Mouse (Mus musculus) forebrain, embryonic 13.5 days (tissue): ENCODE data around the gene Mia. TPM values are rescaled to one million over a fixed set of nuclear protein-coding genes. Genes with fewer than 3 reads are reported as not detected.

Experiments
- ATAC-seq: fragments of 200-750 bp; cut with Nextera tagmentation; 2 replicates; pipeline ENCODE4 v1.8.0; 2017
- H3K27ac ChIP-seq: fragments of 300-500 bp; sonication (generic); 2 replicates; pipeline ENCODE4 v1.5.1; 2015; ENCODE audit warnings: inconsistent platforms, mild to moderate bottlenecking, moderate library complexity
- H3K27me3 ChIP-seq: fragments of 300-500 bp; sonication (generic); 2 replicates; pipeline ENCODE4 v1.6.1; 2015; ENCODE audit warnings: mild to moderate bottlenecking, inconsistent platforms
- H3K36me3 ChIP-seq: fragments of 300-500 bp; sonication (generic); 2 replicates; pipeline ENCODE4 v1.6.1; 2015; ENCODE audit warnings: mild to moderate bottlenecking, inconsistent platforms; ENCODE audit not compliant: poor library complexity, severe bottlenecking
- H3K4me1 ChIP-seq: fragments of 300-500 bp; sonication (generic); 2 replicates; pipeline ENCODE4 v1.6.1; 2015; ENCODE audit warnings: inconsistent platforms
- H3K4me2 ChIP-seq: fragments of 300-500 bp; sonication (generic); 2 replicates; pipeline ENCODE4 v1.6.1; 2015; ENCODE audit warnings: inconsistent platforms, mild to moderate bottlenecking, moderate library complexity
- H3K4me3 ChIP-seq: fragments of 300-500 bp; sonication (generic); 2 replicates; pipeline ENCODE4 v1.5.1; 2015; ENCODE audit warnings: mild to moderate bottlenecking, inconsistent platforms
- H3K9ac ChIP-seq: fragments of 300-500 bp; sonication (generic); 2 replicates; pipeline ENCODE4 v1.6.1; 2015; ENCODE audit warnings: mild to moderate bottlenecking, inconsistent platforms
- H3K9me3 ChIP-seq: fragments of 300-500 bp; sonication (generic); replicated peaks from 2 replicates; pipeline ENCODE4 v1.6.1; 2016; ENCODE audit warnings: inconsistent platforms
- WGBS: fragments of 180-500 bp; shearing (Covaris S2); methylation state at CpG from one replicate; pipeline ENCODE4 v1.1.7; 2015; 5-methylcytosine and 5-hydroxymethylcytosine counted together
- polyA plus RNA-seq: library from polyadenylated mRNA; unstranded; fragments of >200 nt; fragmentation: Nextera tagmentation; extraction: Ambion mirVana; gene quantifications from 2 replicates; pipeline ENCODE4 v1.2.1, GENCODE M21; 2015

Mia gene
- polyA plus RNA-seq, 1 experiment from 2014 or later: 4.3 TPM

DNA sequence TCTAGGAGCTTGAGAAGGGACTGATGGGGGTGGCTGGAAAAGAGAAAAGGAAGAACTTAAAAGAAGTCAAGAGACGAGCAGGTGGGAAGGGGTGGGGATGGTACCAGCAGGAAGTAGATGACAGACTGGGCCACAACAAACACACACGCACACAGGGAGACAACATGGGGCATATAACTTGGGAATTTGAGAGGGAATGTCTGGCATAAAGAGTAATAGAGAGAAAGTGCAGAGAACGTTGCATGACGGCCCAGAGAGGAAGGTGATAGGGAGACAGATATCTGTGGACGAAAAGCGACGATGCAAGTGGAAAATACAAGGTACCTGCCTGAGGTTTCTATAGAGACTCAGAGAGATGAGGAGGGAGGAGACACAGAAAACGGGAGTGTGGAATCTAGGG is 15.3 kb downstream of the Mia start:
- WGBS: 2% methylated on average over 8 of the region's 8 CpGs
- no peaks in the 10 kb centered on the region for H3K27me3 ChIP-seq
- H3K4me2 ChIP-seq: peak overlapping the region; percentile 86
- peak overlapping the region; percentile 97 for H3K27ac ChIP-seq
- peaks cover 46% of the 10 kb centered on the region for H3K36me3 ChIP-seq
- no peak for ATAC-seq
- H3K9ac ChIP-seq: peak overlapping the region; percentile 86
- no peaks in the 10 kb centered on the region for H3K9me3 ChIP-seq
- peak overlapping the region; percentile 78 for H3K4me3 ChIP-seq
- peaks cover 61% of the 10 kb centered on the region for H3K4me1 ChIP-seq

DNA sequence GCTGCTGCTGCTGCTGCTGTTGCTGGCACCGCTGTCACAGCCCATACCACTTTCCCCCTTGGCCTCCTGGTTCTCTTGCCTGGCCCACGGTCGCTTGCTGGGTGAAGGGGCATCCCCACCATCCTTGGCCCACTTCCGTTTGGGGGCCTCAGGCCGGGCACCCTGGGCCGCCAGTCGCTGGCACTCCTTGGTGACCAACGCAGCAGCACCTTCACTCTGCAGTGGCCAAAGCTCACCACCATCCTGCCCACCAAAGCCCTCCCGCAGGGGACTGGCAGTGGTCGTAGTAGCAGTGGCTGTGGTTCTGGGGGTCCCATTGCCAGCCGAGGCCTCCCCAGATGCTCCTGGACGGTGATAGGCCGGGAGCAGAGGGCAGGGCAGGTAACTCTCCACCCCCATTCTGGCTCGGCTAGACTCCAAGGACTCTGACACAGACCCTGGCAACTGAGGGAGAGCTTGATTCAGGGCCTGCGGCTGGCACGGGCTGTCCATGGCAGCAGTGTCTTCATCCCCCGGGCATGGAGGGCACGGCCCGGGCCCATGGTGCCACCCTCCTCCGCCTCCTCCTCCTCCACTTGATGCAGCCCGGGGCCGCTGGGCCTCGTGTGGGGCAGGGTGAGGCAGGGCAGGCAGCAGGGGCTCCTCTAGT is 15.8 kb downstream of the Mia start:
- H3K4me1 ChIP-seq: peaks cover 66% of the 10 kb centered on the region
- ATAC-seq: no peak

DNA sequence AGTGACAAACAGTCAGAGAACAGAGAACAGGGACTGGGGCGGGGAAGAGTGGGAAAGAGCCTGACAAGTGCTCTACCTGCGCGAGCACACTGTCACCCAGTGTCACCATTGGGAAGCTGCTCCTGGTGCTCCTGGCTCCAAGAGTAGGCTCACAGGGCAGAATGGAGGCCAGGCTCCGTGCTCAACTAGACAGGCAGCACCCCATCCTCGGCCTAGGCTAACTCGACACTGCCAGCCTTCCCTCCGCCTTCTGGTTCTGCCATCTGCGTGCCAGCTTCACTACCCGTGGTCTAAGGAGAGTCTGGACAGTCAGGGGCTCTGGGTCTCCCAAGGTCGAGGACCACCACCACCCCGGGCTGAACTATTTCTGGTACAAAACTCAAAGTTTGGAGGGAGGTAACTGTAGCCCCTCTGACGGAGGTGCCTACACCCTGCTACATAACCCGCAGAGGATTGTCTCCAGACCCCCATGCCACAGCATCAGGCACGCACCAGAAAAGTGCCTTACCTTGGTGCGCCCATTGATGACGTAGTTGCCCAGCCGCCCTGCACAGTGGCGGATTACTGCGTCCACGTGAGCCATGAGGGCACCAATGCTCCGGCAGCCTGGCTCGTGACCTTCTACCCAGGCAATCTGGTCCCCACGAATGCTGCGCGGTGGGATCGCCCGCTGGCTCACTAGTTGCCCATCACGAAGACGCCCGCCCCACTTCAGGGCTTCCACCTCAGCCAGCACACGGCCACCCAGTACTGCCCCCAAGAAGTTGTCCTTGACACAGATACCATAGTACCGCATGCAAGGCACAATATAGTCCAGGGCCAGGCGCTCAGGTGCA is 16.6 kb downstream of the Mia start:
- H3K9ac ChIP-seq: peak overlapping the region; percentile 86
- no peak overlapping the region for H3K27ac ChIP-seq
- 82% methylated on average over 33 of the region's 33 CpGs for WGBS
- peak overlapping the region; percentile 86 for H3K4me2 ChIP-seq
- H3K4me3 ChIP-seq: peak overlapping the region; percentile 78
- no peaks in the 10 kb centered on the region for H3K9me3 ChIP-seq
- peaks cover 69% of the 10 kb centered on the region for H3K4me1 ChIP-seq
- no peak for ATAC-seq
- H3K36me3 ChIP-seq: peaks cover 51% of the 10 kb centered on the region
- H3K27me3 ChIP-seq: no peaks in the 10 kb centered on the region

More for the DNA sequence above, 15.8 kb downstream of the Mia start:
- no peaks in the 10 kb centered on the region for H3K27me3 ChIP-seq
- H3K9ac ChIP-seq: peak overlapping the region; percentile 86
- peak overlapping the region; percentile 86 for H3K4me2 ChIP-seq
- peak overlapping the region; percentile 97; the same call in 1 of the 2 replicates for H3K27ac ChIP-seq
- 73% methylated on average over 23 of the region's 23 CpGs for WGBS
- H3K4me3 ChIP-seq: peak overlapping the region; percentile 78
- H3K9me3 ChIP-seq: no peaks in the 10 kb centered on the region
- H3K36me3 ChIP-seq: peaks cover 48% of the 10 kb centered on the region

DNA sequence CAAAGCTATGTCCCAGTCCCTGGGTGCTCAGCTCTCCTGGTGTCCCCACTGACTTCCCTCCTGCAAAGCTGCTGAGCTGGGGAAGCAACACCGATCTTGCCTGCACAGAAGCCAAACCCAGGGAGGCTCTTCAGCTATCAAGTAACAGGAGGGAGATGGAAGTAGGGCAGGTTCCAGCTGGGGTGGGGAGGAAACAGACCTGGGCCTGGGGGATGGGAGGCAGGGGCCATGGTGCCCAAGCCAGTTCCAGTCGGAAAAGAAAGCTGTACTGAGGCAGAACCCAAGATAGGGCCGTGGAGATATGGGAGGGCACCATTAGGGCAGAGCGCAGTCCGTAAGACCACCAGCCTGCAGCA is 17.5 kb downstream of the Mia start:
- Histone ChIP-seq H3K27ac (no peak overlapping the region), H3K4me3 (peak overlapping the region; percentile 78), H3K27me3 (no peaks in the 10 kb centered on the region), H3K9me3 (no peaks in the 10 kb centered on the region), H3K9ac (peak overlapping the region; percentile 86), H3K4me1 (peaks cover 69% of the 10 kb centered on the region), H3K4me2 (peak overlapping the region; percentile 86), H3K36me3 (peaks cover 60% of the 10 kb centered on the region)
- 86% methylated on average over 5 of the region's 5 CpGs for whole genome bisulfite sequencing
- no peak for ATAC-seq

DNA sequence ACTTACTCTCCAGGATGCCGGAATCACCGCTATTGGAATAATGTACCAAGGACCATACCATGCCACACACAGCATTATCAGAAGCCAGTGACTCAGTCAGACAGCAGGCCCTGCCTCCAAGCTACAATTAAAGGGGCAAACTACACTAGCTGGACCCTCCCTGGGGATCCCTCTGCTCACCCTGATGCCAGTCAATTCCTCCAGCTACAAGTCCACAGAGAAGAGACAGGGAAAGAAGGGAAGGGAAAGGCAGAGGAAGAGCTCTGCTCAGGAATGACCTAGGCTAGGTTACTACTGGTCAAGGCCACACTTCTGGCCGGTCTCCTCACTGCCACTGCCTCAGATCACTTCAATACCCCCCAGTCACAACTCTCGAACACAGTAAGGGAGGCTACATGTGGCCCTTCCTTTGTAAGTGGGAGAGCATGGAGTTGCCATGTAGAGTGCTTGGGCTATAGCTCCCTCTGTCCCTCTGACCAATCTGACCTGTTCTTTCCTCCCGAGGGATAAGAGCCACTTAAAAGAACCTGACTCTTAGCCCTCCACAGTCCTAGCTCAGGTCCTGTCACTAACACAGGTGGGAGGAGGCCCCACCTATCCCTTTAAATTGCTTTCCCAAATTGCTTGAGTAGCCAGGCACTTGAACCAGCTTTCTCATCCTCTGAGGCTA is 18.0 kb downstream of the Mia start:
- peak overlapping the region; percentile 86 for H3K4me2 ChIP-seq
- ATAC-seq: no peak
- H3K9me3 ChIP-seq: no peaks in the 10 kb centered on the region
- H3K4me3 ChIP-seq: no peak overlapping the region
- H3K36me3 ChIP-seq: peaks cover 66% of the 10 kb centered on the region
- WGBS: 86% methylated on average over 5 of the region's 5 CpGs
- H3K27me3 ChIP-seq: no peaks in the 10 kb centered on the region
- no peak overlapping the region for H3K27ac ChIP-seq
- H3K4me1 ChIP-seq: peaks cover 68% of the 10 kb centered on the region
- H3K9ac ChIP-seq: peak overlapping the region; percentile 86

DNA sequence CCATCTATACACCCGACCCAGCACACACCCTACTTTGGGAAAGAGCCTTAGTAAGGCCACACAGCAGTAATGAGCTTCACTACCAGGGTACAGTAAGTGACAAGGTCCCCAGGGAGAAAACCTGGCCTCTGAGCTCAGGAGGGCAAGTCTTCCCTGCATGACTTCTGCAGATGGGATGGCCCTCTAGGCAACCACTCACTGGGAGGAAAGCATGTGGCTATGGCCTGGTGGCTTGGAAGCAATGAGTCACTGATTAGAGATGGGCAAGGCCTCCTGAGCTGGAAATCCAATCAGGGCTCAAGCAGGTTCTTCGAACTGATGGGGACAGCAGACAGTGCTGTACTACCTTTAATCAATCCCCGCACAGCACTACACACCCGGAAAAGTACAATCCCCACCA is 19.2 kb downstream of the Mia start:
- Histone ChIP-seq H3K4me2 (no peak overlapping the region), H3K4me1 (peaks cover 59% of the 10 kb centered on the region)

DNA sequence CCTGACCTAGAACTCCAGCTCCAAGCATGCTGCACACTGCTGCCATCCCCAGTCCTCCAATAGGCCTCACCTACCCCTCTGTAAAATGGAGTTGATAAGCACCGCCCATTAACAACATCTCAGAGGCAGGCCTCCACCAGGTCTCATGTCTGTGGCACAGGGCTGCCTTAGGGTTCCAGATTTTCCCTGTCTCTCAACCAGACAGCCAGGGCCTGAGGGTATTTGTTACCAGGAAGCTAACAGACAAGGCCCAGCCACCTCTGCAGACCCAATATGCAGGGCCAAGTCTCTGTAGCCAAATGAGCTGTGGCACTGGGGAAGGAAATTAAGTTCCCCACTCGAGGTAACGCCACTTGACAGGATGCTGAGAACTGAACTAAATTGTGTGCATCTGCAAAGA is 20.0 kb downstream of the Mia start:
- Histone ChIP-seq H3K4me2 (no peak overlapping the region), H3K27ac (no peak overlapping the region), H3K27me3 (no peaks in the 10 kb centered on the region), H3K4me3 (no peak overlapping the region), H3K4me1 (peaks cover 59% of the 10 kb centered on the region), H3K9ac (no peak overlapping the region), H3K36me3 (peaks cover 79% of the 10 kb centered on the region), H3K9me3 (no peaks in the 10 kb centered on the region)
- 93% methylated on average over 3 of the region's 3 CpGs for WGBS
- no peak for ATAC-seq

More for the DNA sequence above, 19.2 kb downstream of the Mia start:
- Histone ChIP-seq H3K9me3 (no peaks in the 10 kb centered on the region), H3K4me3 (no peak overlapping the region), H3K36me3 (peaks cover 75% of the 10 kb centered on the region), H3K9ac (no peak overlapping the region), H3K27ac (no peak overlapping the region), H3K27me3 (no peaks in the 10 kb centered on the region)
- ATAC-seq: no peak
- 85% methylated on average over 4 of the region's 4 CpGs for WGBS

DNA sequence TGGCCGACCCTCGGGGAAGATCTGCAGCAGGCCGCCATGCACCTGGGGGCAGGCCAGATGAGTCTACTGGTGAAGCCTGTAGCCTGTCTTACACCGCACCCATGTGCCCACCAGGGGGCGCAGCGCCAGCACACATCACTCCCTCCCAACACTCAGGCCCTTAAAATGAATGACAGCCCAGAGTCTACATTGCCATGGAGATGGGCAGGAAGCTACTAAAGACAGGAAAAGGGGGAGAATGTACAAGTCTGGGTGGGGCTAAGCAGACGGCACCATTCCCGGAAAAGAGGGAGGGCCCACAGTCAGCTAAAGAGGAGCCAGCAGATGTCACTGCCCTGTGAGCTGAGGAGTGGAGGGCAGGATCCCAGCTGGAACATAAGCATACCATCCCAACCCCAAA is 21.1 kb downstream of the Mia start:
- Histone ChIP-seq H3K4me3 (no peak overlapping the region), H3K27ac (no peak overlapping the region; the same call in 1 of the 2 replicates), H3K9ac (no peak overlapping the region), H3K9me3 (no peaks in the 10 kb centered on the region), H3K4me1 (peaks cover 50% of the 10 kb centered on the region), H3K27me3 (no peaks in the 10 kb centered on the region), H3K36me3 (peaks cover 74% of the 10 kb centered on the region), H3K4me2 (no peak overlapping the region)
- peak; percentile 94 for ATAC-seq
- 13% methylated on average over 8 of the region's 8 CpGs for WGBS

DNA sequence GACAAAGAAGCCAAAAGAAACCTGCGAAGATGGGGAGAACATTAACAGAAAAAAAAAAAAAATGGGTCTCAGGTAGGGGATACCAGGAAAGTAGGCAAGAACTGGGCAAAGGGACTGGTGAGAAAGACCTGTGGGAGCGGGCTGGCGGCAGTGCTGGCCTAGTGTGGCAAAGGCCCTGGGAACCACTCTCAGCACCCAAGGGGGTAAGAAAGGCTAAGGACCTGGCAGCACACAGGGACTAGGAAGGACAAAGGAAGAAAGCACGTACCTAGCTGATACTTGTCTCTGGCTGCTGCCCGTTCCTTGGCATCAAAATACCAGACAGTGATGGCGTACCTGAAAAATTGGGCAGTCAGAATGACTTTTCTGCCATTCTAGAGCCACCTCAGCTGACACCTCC is 21.7 kb downstream of the Mia start:
- no peak overlapping the region for H3K9ac ChIP-seq
- peaks cover 68% of the 10 kb centered on the region for H3K36me3 ChIP-seq
- no peak for ATAC-seq
- H3K4me2 ChIP-seq: no peak overlapping the region
- H3K27ac ChIP-seq: no peak overlapping the region
- H3K4me1 ChIP-seq: peaks cover 44% of the 10 kb centered on the region
- H3K4me3 ChIP-seq: no peak overlapping the region
- no peaks in the 10 kb centered on the region for H3K27me3 ChIP-seq
- WGBS: 92% methylated on average over 6 of the region's 6 CpGs
- H3K9me3 ChIP-seq: no peaks in the 10 kb centered on the region

DNA sequence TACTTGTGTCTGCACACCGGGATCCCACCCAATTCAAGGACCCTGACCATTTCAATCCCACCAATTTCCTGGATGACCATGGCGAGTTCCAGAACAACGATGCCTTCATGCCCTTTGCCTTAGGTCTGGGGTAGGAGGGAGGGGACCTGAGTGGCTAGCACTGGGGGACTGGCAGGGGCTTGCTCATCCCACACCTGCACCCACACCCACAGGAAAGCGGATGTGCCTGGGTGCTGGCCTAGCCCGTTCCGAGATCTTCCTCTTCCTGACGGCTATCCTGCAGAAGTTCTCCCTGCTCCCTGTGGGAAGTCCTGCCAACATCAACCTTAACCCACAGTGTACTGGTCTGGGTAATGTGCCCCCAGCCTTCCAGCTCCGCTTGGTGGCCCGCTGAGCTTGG is 22.8 kb downstream of the Mia start:
- Histone ChIP-seq H3K9me3 (no peaks in the 10 kb centered on the region), H3K9ac (no peak overlapping the region), H3K36me3 (peaks cover 58% of the 10 kb centered on the region), H3K4me3 (no peak overlapping the region), H3K4me2 (no peak overlapping the region), H3K4me1 (peaks cover 33% of the 10 kb centered on the region), H3K27me3 (no peaks in the 10 kb centered on the region), H3K27ac (no peak overlapping the region)
- WGBS: 96% methylated on average over 9 of the region's 9 CpGs
- ATAC-seq: no peak

DNA sequence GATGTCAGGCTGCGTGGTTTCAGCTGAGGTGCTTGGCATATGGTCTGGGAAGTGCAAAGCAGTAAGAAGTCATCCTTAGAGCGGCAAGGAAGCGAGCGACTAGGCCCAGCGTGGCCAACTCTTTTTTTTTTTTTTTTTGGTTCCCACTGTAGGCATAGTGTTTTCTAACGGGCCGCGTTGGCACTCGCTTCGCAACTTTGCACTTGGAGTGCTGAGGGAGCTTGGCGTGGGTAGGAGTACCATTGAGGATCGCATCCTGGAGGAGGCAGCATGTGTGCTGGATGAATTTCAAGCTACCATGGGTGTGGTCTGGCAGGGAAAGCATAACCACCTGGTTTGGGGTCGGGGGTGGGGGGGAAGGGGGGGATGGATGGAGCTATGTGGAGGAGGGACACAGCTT is 25.0 kb downstream of the Mia start:
- Histone ChIP-seq H3K9me3 (no peaks in the 10 kb centered on the region), H3K4me2 (no peak overlapping the region), H3K4me1 (peaks cover 11% of the 10 kb centered on the region), H3K9ac (no peak overlapping the region), H3K4me3 (no peak overlapping the region), H3K27me3 (no peaks in the 10 kb centered on the region), H3K36me3 (peaks cover 38% of the 10 kb centered on the region), H3K27ac (no peak overlapping the region)
- no peak for ATAC-seq
- WGBS: 80% methylated on average over 13 of the region's 13 CpGs

DNA sequence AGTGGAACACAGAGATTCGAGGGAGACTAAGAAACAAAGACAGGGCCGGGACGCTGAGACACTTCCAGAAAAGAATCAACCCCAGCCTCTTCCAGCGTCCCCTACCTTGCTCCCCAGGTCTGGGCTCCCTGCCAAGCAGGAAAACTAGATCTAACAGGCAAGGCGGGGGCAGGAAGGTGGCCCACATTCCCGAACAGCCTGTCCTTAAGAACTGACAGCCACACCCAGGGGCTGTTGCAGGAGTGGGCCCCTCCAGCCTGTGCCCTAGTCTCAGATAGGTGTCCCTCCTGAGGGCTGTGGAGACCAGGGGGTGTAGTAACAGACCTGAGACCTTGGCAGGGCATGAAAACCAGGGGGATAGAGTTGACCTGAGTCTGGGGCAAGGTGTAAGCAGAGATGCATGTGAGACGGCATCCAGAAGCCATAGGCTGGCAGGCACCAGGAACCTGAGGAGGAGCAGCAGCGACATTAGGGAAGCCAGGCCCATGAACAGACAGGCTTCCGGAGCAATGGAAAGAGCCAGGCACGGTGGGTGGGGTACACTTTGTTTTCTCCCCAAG is 27.7 kb downstream of the Mia start, which contains the start of gene Cyp2t4:
Cyp2t4 (plus strand) TSS at position 510 of the 560 bp plus-strand sequence.
- Histone ChIP-seq H3K9me3 (no peaks in the 10 kb centered on the region), H3K4me3 (no peak within 1 kb of the TSS), H3K4me1 (no peaks in the 10 kb centered on the region), H3K9ac (no peak within 1 kb of the TSS), H3K36me3 (peaks cover 17% of the 10 kb centered on the region), H3K27ac (no peak within 1 kb of the TSS), H3K27me3 (no peaks in the 10 kb centered on the region), H3K4me2 (no peak within 1 kb of the TSS)
- WGBS: 79% methylated on average over 10 of the region's 10 CpGs
- no peak for ATAC-seq
